Mouse (Mus musculus) kidney, embryonic 15.5 days (tissue): ENCODE measurements around the gene Sec22b. TPM values are rescaled to one million over a fixed set of nuclear protein-coding genes. Genes with fewer than 3 reads are reported as not detected.

Source experiments
- ATAC-seq: fragments of 200-750 bp; cut with Nextera tagmentation; replicated peaks from 2 replicates; pipeline ENCODE4 v1.8.0; 2017; ENCODE audit warnings: moderate TSS enrichment; ENCODE audit not compliant: low FRiP score
- H3K27ac ChIP-seq: fragments of 300-500 bp; sonication (generic); 2 replicates; pipeline ENCODE4 v1.5.1; 2015; ENCODE audit warnings: mild to moderate bottlenecking, inconsistent platforms
- H3K27me3 ChIP-seq: fragments of 300-500 bp; sonication (generic); 2 replicates; pipeline ENCODE4 v1.6.1; 2015; ENCODE audit warnings: inconsistent platforms
- H3K36me3 ChIP-seq: fragments of 300-500 bp; sonication (generic); 2 replicates; pipeline ENCODE4 v1.6.1; 2015; ENCODE audit warnings: inconsistent platforms
- H3K4me1 ChIP-seq: fragments of 300-500 bp; sonication (generic); 2 replicates; pipeline ENCODE4 v1.6.1; 2015; ENCODE audit warnings: inconsistent platforms
- H3K4me2 ChIP-seq: fragments of 300-500 bp; sonication (generic); 2 replicates; pipeline ENCODE4 v1.6.1; 2015; ENCODE audit warnings: moderate library complexity, mild to moderate bottlenecking, inconsistent platforms
- H3K4me3 ChIP-seq: fragments of 300-500 bp; sonication (generic); replicated peaks from 2 replicates; pipeline ENCODE4 v1.5.1; 2015; ENCODE audit warnings: mild to moderate bottlenecking, inconsistent platforms
- H3K9ac ChIP-seq: fragments of 300-500 bp; sonication (generic); 2 replicates; pipeline ENCODE4 v1.6.1; 2015; ENCODE audit warnings: mild to moderate bottlenecking, inconsistent platforms
- H3K9me3 ChIP-seq: fragments of 300-500 bp; sonication (generic); replicated peaks from 2 replicates; pipeline ENCODE4 v1.6.1; 2016; ENCODE audit warnings: inconsistent platforms
- WGBS: fragments of 180-500 bp; shearing (Covaris S2); methylation state at CpG from one replicate; pipeline ENCODE4 v1.1.7; 2015; ENCODE audit warnings: mixed read lengths; 5-methylcytosine and 5-hydroxymethylcytosine counted together
- polyA plus RNA-seq: library from polyadenylated mRNA; unstranded; fragments of >200 nt; fragmentation: Nextera tagmentation; extraction: Ambion mirVana; gene quantifications from 2 replicates; pipeline ENCODE4 v1.2.1, GENCODE M21; 2015

Gene Sec22b
- 130 TPM in 2 replicates for polyA plus RNA-seq

DNA sequence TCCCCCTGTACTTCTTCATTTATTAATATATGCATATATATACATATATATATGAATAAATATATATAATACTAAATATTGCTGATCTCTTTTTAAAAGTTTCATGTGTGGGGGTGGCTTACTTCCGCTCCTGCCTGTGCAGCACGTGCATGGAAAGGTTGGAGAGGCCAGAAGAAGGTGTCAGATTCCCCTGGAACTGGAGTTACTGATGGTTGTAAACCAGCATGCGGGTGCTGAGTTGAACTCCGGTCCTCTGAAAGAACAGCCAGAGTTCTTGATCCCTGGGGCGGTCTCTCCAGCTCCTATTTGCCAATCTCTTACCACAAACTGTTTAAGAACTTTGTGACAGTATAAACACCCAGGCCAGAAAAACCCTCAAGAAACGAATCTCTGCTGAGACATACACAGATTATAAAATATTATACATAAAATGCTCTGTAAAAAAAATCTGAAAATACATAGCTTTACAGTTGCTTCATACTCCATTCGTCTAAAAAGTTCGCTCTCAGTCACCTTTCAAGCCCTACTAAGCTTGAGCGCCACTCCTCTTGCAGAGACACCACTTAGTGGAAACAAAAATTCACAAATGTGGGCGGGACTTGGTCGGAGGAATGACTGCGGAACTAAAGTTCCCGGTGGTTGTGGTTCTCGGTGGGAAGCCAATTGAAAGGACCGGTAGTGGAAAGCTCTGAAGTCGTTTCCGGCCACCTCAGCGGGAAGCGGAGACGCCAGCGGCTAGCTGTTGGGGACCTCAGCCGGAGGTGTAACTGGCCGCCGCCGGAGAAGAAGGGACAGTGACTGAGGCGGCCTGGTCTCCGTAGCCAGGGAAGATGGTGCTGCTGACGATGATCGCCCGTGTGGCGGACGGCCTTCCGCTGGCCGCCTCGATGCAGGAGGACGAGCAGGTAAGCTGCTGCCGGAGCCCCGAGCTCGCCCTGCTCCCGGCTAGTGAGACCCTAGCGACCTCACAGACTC, at the start of gene Sec22b:
Sec22b (plus strand) TSS at position 675 of the 975 bp plus-strand sequence.
- Histone ChIP-seq H3K4me2 (peak within 1 kb of the TSS; percentile 72), H3K36me3 (no peaks in the 10 kb centered on the region), H3K9me3 (no peaks in the 10 kb centered on the region), H3K9ac (peak within 1 kb of the TSS; percentile 98), H3K4me1 (peaks cover 14% of the 10 kb centered on the region), H3K4me3 (peak within 1 kb of the TSS; percentile 100), H3K27ac (peak within 1 kb of the TSS; percentile 66), H3K27me3 (no peaks in the 10 kb centered on the region)
- 2% methylated on average over 41 of the region's 41 CpGs for WGBS
- ATAC-seq, result peak; percentile 86

DNA sequence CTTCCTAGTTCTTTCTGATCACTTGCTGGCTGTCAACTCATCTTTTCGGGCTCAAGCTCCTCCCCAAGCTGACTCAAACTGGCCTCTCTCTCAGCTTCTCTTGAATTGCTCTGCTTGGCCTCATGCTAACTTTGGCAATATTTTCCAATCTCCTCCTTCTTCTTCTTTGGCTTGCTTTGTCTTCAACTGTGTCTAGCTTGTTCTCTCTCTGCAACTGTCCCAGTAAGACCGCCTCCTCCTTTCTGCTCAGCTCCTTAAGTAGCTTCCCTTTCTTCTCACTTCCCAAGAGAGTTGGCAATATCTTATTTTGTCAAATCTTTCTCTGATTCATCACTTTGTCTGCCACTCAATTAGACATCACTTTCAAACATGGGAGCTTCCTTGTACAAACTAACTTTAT, 49.2 kb upstream of the Sec22b start:
- no peaks in the 10 kb centered on the region for H3K4me1 ChIP-seq
- ATAC-seq, result no peak
- H3K36me3 ChIP-seq, result no peaks in the 10 kb centered on the region
- no peaks in the 10 kb centered on the region for H3K27me3 ChIP-seq
- H3K9ac ChIP-seq, result no peak overlapping the region
- H3K4me2 ChIP-seq, result no peak overlapping the region
- no peak overlapping the region for H3K27ac ChIP-seq
- 90% methylated on average over 2 of the region's 2 CpGs for WGBS
- no peak overlapping the region for H3K4me3 ChIP-seq
- no peaks in the 10 kb centered on the region for H3K9me3 ChIP-seq

- H3K9me3 ChIP-seq, result no peaks in the 10 kb centered on the region
- H3K27me3 ChIP-seq, result no peaks in the 10 kb centered on the region
- H3K9ac ChIP-seq, result no peak overlapping the region
- no peaks in the 10 kb centered on the region for H3K4me1 ChIP-seq
- no peak overlapping the region for H3K4me2 ChIP-seq
- H3K4me3 ChIP-seq, result no peak overlapping the region
- no peak overlapping the region for H3K27ac ChIP-seq
- no peak for ATAC-seq
- H3K36me3 ChIP-seq, result no peaks in the 10 kb centered on the region
- 79% methylated on average over 9 of the region's 9 CpGs for WGBS
These were observed 46.2 kb upstream of the Sec22b start for GRCm38 (mm10) chr3:97854575-97855384.

DNA sequence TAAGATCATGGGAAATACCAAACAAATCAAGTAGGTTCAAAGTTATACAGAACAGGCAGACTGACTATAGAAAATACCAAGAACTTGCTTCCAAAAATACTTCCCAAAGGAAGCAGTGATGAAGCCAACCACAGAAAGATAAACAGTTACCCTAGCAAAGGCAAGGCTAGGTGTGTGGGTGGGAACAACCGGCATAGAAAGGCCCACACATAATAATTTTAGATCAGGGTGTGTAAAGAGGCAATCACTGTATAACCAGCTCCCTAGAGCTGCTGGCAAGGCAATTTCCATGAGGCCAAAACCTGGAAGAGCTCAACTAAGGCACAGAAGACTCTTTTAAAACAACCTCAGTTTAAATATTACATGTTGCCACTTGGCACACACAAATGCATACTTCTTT, 41.6 kb upstream of the Sec22b start:
- Histone ChIP-seq H3K36me3 (no peaks in the 10 kb centered on the region), H3K27ac (no peak overlapping the region), H3K4me2 (no peak overlapping the region), H3K4me3 (no peak overlapping the region), H3K9ac (no peak overlapping the region), H3K9me3 (no peaks in the 10 kb centered on the region), H3K4me1 (no peaks in the 10 kb centered on the region), H3K27me3 (no peaks in the 10 kb centered on the region)
- ATAC-seq, result no peak
- 79% methylated on average over 1 of the region's 1 CpGs for WGBS

DNA sequence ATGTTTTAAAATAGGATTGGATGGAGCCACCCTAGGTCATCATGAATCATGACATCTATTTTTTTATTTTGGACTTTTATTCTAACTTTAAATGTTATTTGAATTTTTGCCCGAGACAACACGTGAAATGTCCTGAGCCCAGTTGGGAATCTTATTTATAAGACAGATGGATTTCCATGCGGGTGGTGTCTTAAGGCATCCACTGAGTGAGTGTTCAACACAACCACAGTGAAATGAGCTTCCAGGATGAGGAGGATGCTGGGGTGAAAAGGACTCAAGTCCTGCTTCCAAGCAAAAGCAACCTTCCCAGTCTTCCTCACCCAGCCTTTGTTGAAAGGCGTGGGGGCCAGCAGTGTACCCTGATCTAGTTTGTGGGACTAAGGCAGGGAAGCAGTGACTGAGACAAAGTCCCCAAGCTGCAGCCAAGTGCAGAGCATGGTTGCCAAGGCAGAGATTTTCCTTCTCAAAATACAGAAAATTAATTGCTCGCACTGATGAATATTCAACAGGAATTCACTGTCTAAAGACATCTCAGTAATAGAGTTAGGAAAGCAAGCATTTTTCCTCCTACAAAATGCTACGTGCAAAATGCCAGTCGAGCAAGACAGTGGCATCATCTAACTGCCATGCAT, 40.1 kb upstream of the Sec22b start:
- Histone ChIP-seq H3K4me3 (no peak overlapping the region), H3K27ac (no peak overlapping the region), H3K27me3 (peaks cover 12% of the 10 kb centered on the region; the same call in 1 of the 2 replicates), H3K4me2 (no peak overlapping the region), H3K9ac (no peak overlapping the region), H3K36me3 (no peaks in the 10 kb centered on the region), H3K4me1 (no peaks in the 10 kb centered on the region), H3K9me3 (no peaks in the 10 kb centered on the region)
- no peak for ATAC-seq
- 90% methylated on average over 7 of the region's 7 CpGs for WGBS

DNA sequence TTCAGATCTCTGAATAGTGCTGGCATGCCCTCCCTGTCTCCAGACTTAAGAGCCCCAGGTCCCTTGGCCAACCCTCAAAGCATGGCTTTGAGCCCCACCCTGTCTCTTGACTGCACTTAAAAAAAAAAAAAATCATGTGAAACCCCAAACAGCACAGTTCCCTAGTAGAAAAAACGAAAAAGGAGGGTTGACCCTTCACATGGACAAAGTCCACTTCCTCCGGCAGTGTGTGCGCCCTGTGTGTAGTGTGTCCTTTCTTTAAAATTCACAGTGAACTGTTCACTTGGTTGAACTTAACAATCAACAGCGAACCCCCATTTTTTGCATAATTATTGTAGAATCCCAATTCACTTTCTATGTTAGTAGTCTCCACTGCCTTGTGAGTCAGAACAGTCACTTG, 34.3 kb upstream of the Sec22b start:
- no peak overlapping the region for H3K9ac ChIP-seq
- peaks cover 15% of the 10 kb centered on the region for H3K4me1 ChIP-seq
- H3K27me3 ChIP-seq, result peaks cover 50% of the 10 kb centered on the region
- no peak overlapping the region for H3K4me3 ChIP-seq
- H3K36me3 ChIP-seq, result no peaks in the 10 kb centered on the region
- ATAC-seq, result no peak
- WGBS, result 65% methylated on average over 4 of the region's 4 CpGs
- H3K27ac ChIP-seq, result no peak overlapping the region
- no peaks in the 10 kb centered on the region for H3K9me3 ChIP-seq
- peak overlapping the region; percentile 89; the same call in 1 of the 2 replicates for H3K4me2 ChIP-seq

GRCm38 (mm10) chr3:97867221-97868023, 33.6 kb upstream of the Sec22b start:
- Histone ChIP-seq H3K9ac (peak overlapping the region; percentile 19; the same call in 1 of the 2 replicates), H3K4me1 (peaks cover 15% of the 10 kb centered on the region), H3K9me3 (no peaks in the 10 kb centered on the region), H3K27me3 (peaks cover 50% of the 10 kb centered on the region), H3K27ac (no peak overlapping the region), H3K4me2 (peak overlapping the region; percentile 89), H3K4me3 (peak overlapping the region; percentile 47), H3K36me3 (no peaks in the 10 kb centered on the region)
- ATAC-seq, result peak; percentile 38; the same call in 1 of the 2 replicates
- 1% methylated on average over 28 of the region's 28 CpGs for WGBS

DNA sequence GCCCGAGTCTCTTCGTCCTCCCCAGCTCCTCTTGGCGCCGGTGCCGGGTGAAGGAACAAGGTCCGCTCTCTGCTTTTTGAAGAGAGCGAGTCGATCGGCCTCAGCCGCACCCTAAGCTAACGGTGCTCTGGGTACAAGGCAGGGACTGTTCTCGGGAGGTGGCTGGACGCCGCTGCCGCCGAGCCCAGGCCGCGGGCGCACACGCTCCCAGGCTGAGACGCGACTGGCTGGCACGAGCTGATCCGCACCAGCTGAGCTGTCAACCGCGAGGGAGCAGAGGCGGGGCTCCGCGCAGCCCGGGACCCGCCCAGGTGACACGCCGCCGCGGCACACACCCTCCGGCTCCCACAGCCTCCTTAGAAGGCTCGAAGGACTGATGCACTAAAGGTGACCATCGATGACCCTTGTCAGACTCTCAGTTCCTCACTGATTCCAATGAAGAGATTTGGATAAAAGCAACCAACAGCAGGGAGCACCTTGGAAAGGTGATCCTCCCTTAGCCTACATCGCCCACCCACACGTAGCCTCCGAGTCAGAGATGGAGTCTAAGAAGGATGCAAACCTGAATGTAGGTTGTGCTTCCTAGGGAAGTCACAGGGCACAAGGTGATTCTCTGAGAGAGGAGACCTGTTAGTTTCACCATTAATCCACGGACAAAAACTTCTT, 32.8 kb upstream of the Sec22b start:
- H3K36me3 ChIP-seq, result no peaks in the 10 kb centered on the region
- H3K9me3 ChIP-seq, result no peaks in the 10 kb centered on the region
- peak overlapping the region; percentile 89 for H3K4me2 ChIP-seq
- peak; percentile 89 for ATAC-seq
- WGBS, result 3% methylated on average over 42 of the region's 42 CpGs
- H3K4me3 ChIP-seq, result peak overlapping the region; percentile 47
- H3K9ac ChIP-seq, result peak overlapping the region; percentile 19; the same call in 1 of the 2 replicates
- H3K27ac ChIP-seq, result no peak overlapping the region
- peaks cover 15% of the 10 kb centered on the region for H3K4me1 ChIP-seq
- peaks cover 50% of the 10 kb centered on the region for H3K27me3 ChIP-seq

GRCm38 (mm10) chr3:97868733-97869132, 32.3 kb upstream of the Sec22b start:
- Histone ChIP-seq H3K4me3 (no peak overlapping the region), H3K27ac (no peak overlapping the region), H3K9me3 (no peaks in the 10 kb centered on the region), H3K36me3 (no peaks in the 10 kb centered on the region), H3K4me1 (peaks cover 15% of the 10 kb centered on the region), H3K9ac (no peak overlapping the region), H3K4me2 (no peak overlapping the region), H3K27me3 (peaks cover 50% of the 10 kb centered on the region)
- 64% methylated on average over 5 of the region's 5 CpGs for WGBS
- ATAC-seq, result no peak

DNA sequence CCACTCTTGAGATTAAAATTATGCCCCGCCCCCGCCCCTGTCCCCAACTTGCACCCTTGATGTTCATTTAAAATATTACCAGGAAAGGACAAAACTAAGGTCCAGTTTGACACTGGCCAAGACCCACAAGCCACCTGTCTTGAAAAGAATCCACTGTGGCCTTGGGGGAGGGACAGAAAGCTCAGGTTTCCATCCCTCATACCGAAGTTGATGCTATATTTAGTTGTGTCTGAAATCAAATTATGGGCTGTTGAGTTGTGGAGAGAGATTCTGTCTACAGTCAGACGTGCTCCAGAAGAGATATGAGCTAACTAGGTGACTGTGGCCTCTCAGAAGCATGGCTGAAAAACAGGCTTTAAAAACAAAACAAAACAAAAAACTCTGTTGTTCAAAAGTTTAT, 31.3 kb upstream of the Sec22b start:
- no peaks in the 10 kb centered on the region for H3K36me3 ChIP-seq
- H3K4me3 ChIP-seq, result no peak overlapping the region
- H3K9ac ChIP-seq, result no peak overlapping the region
- H3K27ac ChIP-seq, result no peak overlapping the region
- no peak for ATAC-seq
- H3K27me3 ChIP-seq, result peaks cover 50% of the 10 kb centered on the region
- H3K4me2 ChIP-seq, result no peak overlapping the region
- peaks cover 15% of the 10 kb centered on the region for H3K4me1 ChIP-seq
- H3K9me3 ChIP-seq, result no peaks in the 10 kb centered on the region
- 52% methylated on average over 4 of the region's 4 CpGs for WGBS

- no peak overlapping the region for H3K4me2 ChIP-seq
- ATAC-seq, result no peak
- H3K9me3 ChIP-seq, result no peaks in the 10 kb centered on the region
- H3K27me3 ChIP-seq, result peaks cover 1% of the 10 kb centered on the region
- WGBS, result 43% methylated on average over 5 of the region's 5 CpGs
- no peaks in the 10 kb centered on the region for H3K4me1 ChIP-seq
- no peak overlapping the region for H3K4me3 ChIP-seq
- no peak overlapping the region for H3K9ac ChIP-seq
- H3K36me3 ChIP-seq, result no peaks in the 10 kb centered on the region
- H3K27ac ChIP-seq, result no peak overlapping the region
These were observed 26.2 kb upstream of the Sec22b start for GRCm38 (mm10) chr3:97874777-97875176.
